Mouse (Mus musculus) liver, embryonic 13.5 days (tissue): Measurements from ENCODE around the gene Cbarp. TPM values are rescaled to one million over a fixed set of nuclear protein-coding genes. Genes with fewer than 3 reads are reported as not detected.

ENCODE experiments used
- ATAC-seq: fragments of 200-750 bp; cut with Nextera tagmentation; 2 replicates; pipeline ENCODE4 v1.8.0; 2017; ENCODE audit warnings: low read depth, mild to moderate bottlenecking, moderate number of reproducible peaks, moderate library complexity
- DNase-seq: peaks from one replicate; pipeline ENCODE4 v3.0.0; 2022
- H3K27ac ChIP-seq: fragments of 300-500 bp; sonication (generic); 2 replicates; pipeline ENCODE4 v1.5.1; 2015; ENCODE audit warnings: moderate library complexity, mild to moderate bottlenecking, inconsistent platforms
- H3K27me3 ChIP-seq: fragments of 300-500 bp; sonication (generic); 2 replicates; pipeline ENCODE4 v1.6.1; 2015; ENCODE audit warnings: mild to moderate bottlenecking, inconsistent platforms
- H3K36me3 ChIP-seq: fragments of 300-500 bp; sonication (generic); 2 replicates; pipeline ENCODE4 v1.6.1; 2015; ENCODE audit warnings: mild to moderate bottlenecking, inconsistent platforms
- H3K4me1 ChIP-seq: fragments of 300-500 bp; sonication (generic); replicated peaks from 2 replicates; pipeline ENCODE4 v1.6.1; 2015; ENCODE audit warnings: inconsistent platforms
- H3K4me2 ChIP-seq: fragments of 300-500 bp; sonication (generic); 2 replicates; pipeline ENCODE4 v1.6.1; 2015; ENCODE audit warnings: inconsistent platforms, mild to moderate bottlenecking, moderate library complexity
- H3K4me3 ChIP-seq: fragments of 300-500 bp; sonication (generic); replicated peaks from 2 replicates; pipeline ENCODE4 v1.5.1; 2015; ENCODE audit warnings: mild to moderate bottlenecking, inconsistent platforms
- H3K9ac ChIP-seq: fragments of 300-500 bp; sonication (generic); 2 replicates; pipeline ENCODE4 v1.6.1; 2015; ENCODE audit warnings: mild to moderate bottlenecking, inconsistent platforms
- H3K9me3 ChIP-seq: fragments of 300-500 bp; sonication (generic); replicated peaks from 2 replicates; pipeline ENCODE4 v1.6.1; 2016; ENCODE audit warnings: inconsistent platforms
- WGBS: fragments of 180-500 bp; shearing (Covaris S2); methylation state at CpG from one replicate; pipeline ENCODE4 v1.1.7; 2015; ENCODE audit not compliant: insufficient replicate concordance; 5-methylcytosine and 5-hydroxymethylcytosine counted together
- polyA plus RNA-seq: library from polyadenylated mRNA; unstranded; fragments of >200 nt; fragmentation: Nextera tagmentation; extraction: Ambion mirVana; gene quantifications from 2 replicates; pipeline ENCODE4 v1.2.1, GENCODE M21; 2015

Cbarp gene
- polyA plus RNA-seq, 1 experiment from 2014 or later = 0.69 TPM

- Histone ChIP-seq H3K4me2 (peak overlapping the region; percentile 89), H3K9me3 (no peaks in the 10 kb centered on the region), H3K4me3 (peak overlapping the region; percentile 92), H3K27me3 (no peaks in the 10 kb centered on the region), H3K9ac (peak overlapping the region; percentile 98), H3K36me3 (0 out of 2 replicates have a peak, but pooled peaks cover 4% of the 10 kb centered on the region), H3K4me1 (peaks cover 85% of the 10 kb centered on the region), H3K27ac (peak overlapping the region; percentile 88)
- DNase-seq = peak; percentile 86
- WGBS = under 1% methylated on average over 48 of the region's 59 CpGs
- peak; percentile 76 for ATAC-seq
Measured at GRCm38 (mm10) chr10:80102216-80102915, 38.3 kb downstream of the Cbarp start.

- H3K9me3 ChIP-seq = no peaks in the 10 kb centered on the region
- DNase-seq (no peak), ATAC-seq (no peak)
- H3K4me3 ChIP-seq = peak overlapping the region; percentile 92
- peak overlapping the region; percentile 98 for H3K9ac ChIP-seq
- peak overlapping the region; percentile 89 for H3K4me2 ChIP-seq
- H3K4me1 ChIP-seq = peaks cover 93% of the 10 kb centered on the region
- H3K27ac ChIP-seq = peak overlapping the region; percentile 88
- 0 out of 2 replicates have a peak, but pooled peaks cover 4% of the 10 kb centered on the region for H3K36me3 ChIP-seq
- no peaks in the 10 kb centered on the region for H3K27me3 ChIP-seq
- WGBS = 46% methylated on average over 11 of the region's 11 CpGs
Measured at GRCm38 (mm10) chr10:80100982-80101381, 39.7 kb downstream of the Cbarp start.

GRCm38 (mm10) chr10:80098630-80099029 lies 42.0 kb downstream of the Cbarp start:
- no peaks in the 10 kb centered on the region for H3K9me3 ChIP-seq
- DNase-seq (no peak), ATAC-seq (no peak)
- peak overlapping the region; percentile 40 for H3K4me2 ChIP-seq
- 0 out of 2 replicates have a peak, but pooled peaks cover 9% of the 10 kb centered on the region for H3K36me3 ChIP-seq
- peak overlapping the region; percentile 52 for H3K9ac ChIP-seq
- H3K27ac ChIP-seq = peak overlapping the region; percentile 88
- WGBS = 61% methylated on average over 5 of the region's 5 CpGs
- no peak overlapping the region; the same call in 1 of the 2 replicates for H3K4me3 ChIP-seq
- peaks cover 93% of the 10 kb centered on the region for H3K4me1 ChIP-seq
- H3K27me3 ChIP-seq = no peaks in the 10 kb centered on the region

- Histone ChIP-seq H3K4me1 (peaks cover 93% of the 10 kb centered on the region), H3K9ac (peak overlapping the region; percentile 50; the same call in 1 of the 2 replicates), H3K27ac (peak overlapping the region; percentile 88), H3K4me3 (no peak overlapping the region), H3K4me2 (peak overlapping the region; percentile 39), H3K36me3 (peaks cover 15% of the 10 kb centered on the region), H3K27me3 (no peaks in the 10 kb centered on the region), H3K9me3 (no peaks in the 10 kb centered on the region)
- 17% methylated on average over 7 of the region's 7 CpGs for WGBS
- ATAC-seq (peak; percentile 20; the same call in 1 of the 2 replicates), DNase-seq (no peak)
Measured at GRCm38 (mm10) chr10:80097275-80097674, 43.4 kb downstream of the Cbarp start.

GRCm38 (mm10) chr10:80095547-80095946 lies 45.1 kb downstream of the Cbarp start:
- no peak overlapping the region for H3K4me2 ChIP-seq
- no peaks in the 10 kb centered on the region for H3K27me3 ChIP-seq
- no peak overlapping the region for H3K9ac ChIP-seq
- no peak for DNase-seq
- ATAC-seq = no peak
- no peaks in the 10 kb centered on the region for H3K9me3 ChIP-seq
- no peak overlapping the region for H3K4me3 ChIP-seq
- H3K27ac ChIP-seq = peak overlapping the region; percentile 88; the same call in 1 of the 2 replicates
- H3K4me1 ChIP-seq = peaks cover 87% of the 10 kb centered on the region
- 86% methylated on average over 5 of the region's 5 CpGs for WGBS
- H3K36me3 ChIP-seq = peaks cover 20% of the 10 kb centered on the region

- no peaks in the 10 kb centered on the region for H3K9me3 ChIP-seq
- H3K4me2 ChIP-seq = no peak overlapping the region
- no peak overlapping the region; the same call in 1 of the 2 replicates for H3K27ac ChIP-seq
- H3K36me3 ChIP-seq = peaks cover 16% of the 10 kb centered on the region
- ATAC-seq (no peak), DNase-seq (no peak)
- H3K4me1 ChIP-seq = peaks cover 86% of the 10 kb centered on the region
- WGBS = 74% methylated on average over 3 of the region's 3 CpGs
- no peaks in the 10 kb centered on the region for H3K27me3 ChIP-seq
- H3K9ac ChIP-seq = 0 out of 2 replicates have a peak overlapping the region, but pooled peaks have one; percentile 15
- H3K4me3 ChIP-seq = no peak overlapping the region
Measured at GRCm38 (mm10) chr10:80094684-80095083, 46.0 kb downstream of the Cbarp start.

GRCm38 (mm10) chr10:80094085-80094484 lies 46.5 kb downstream of the Cbarp start:
- H3K36me3 ChIP-seq = peaks cover 16% of the 10 kb centered on the region
- no peak overlapping the region for H3K4me3 ChIP-seq
- H3K9me3 ChIP-seq = no peaks in the 10 kb centered on the region
- H3K27ac ChIP-seq = peak overlapping the region; percentile 29; the same call in 1 of the 2 replicates
- no peak overlapping the region for H3K9ac ChIP-seq
- H3K4me1 ChIP-seq = peaks cover 85% of the 10 kb centered on the region
- DNase-seq = no peak
- no peak overlapping the region for H3K4me2 ChIP-seq
- 84% methylated on average over 6 of the region's 6 CpGs for WGBS
- H3K27me3 ChIP-seq = no peaks in the 10 kb centered on the region
- ATAC-seq = no peak

- H3K4me2 ChIP-seq = no peak overlapping the region
- H3K36me3 ChIP-seq = peaks cover 16% of the 10 kb centered on the region
- DNase-seq = no peak
- H3K27ac ChIP-seq = peak overlapping the region; percentile 10; the same call in 1 of the 2 replicates
- peaks cover 79% of the 10 kb centered on the region for H3K4me1 ChIP-seq
- no peaks in the 10 kb centered on the region for H3K27me3 ChIP-seq
- no peak overlapping the region for H3K4me3 ChIP-seq
- no peak for ATAC-seq
- H3K9me3 ChIP-seq = no peaks in the 10 kb centered on the region
- WGBS = 73% methylated on average over 5 of the region's 5 CpGs
- no peak overlapping the region for H3K9ac ChIP-seq
Measured at GRCm38 (mm10) chr10:80092690-80093089, 47.9 kb downstream of the Cbarp start.

- H3K27me3 ChIP-seq = no peaks in the 10 kb centered on the region
- DNase-seq = no peak
- no peaks in the 10 kb centered on the region for H3K9me3 ChIP-seq
- WGBS = 92% methylated on average over 6 of the region's 6 CpGs
- peaks cover 16% of the 10 kb centered on the region for H3K36me3 ChIP-seq
- H3K27ac ChIP-seq = peak overlapping the region; percentile 23
- H3K4me3 ChIP-seq = no peak overlapping the region
- H3K9ac ChIP-seq = no peak overlapping the region
- no peak for ATAC-seq
- no peak overlapping the region for H3K4me2 ChIP-seq
- peaks cover 79% of the 10 kb centered on the region for H3K4me1 ChIP-seq
Measured at GRCm38 (mm10) chr10:80091527-80091926, 49.1 kb downstream of the Cbarp start.

- peaks cover 65% of the 10 kb centered on the region for H3K4me1 ChIP-seq
- ATAC-seq (0 out of 2 replicates have a peak, but pooled peaks have one; percentile 16), DNase-seq (no peak)
- WGBS = 57% methylated on average over 4 of the region's 4 CpGs
- no peak overlapping the region for H3K9ac ChIP-seq
- no peaks in the 10 kb centered on the region for H3K9me3 ChIP-seq
- peak overlapping the region; percentile 23; the same call in 1 of the 2 replicates for H3K27ac ChIP-seq
- no peak overlapping the region for H3K4me3 ChIP-seq
- H3K36me3 ChIP-seq = peaks cover 37% of the 10 kb centered on the region
- no peaks in the 10 kb centered on the region for H3K27me3 ChIP-seq
- no peak overlapping the region for H3K4me2 ChIP-seq
Measured at GRCm38 (mm10) chr10:80089146-80089545, 51.5 kb downstream of the Cbarp start.

- H3K4me3 ChIP-seq = no peak overlapping the region
- 62% methylated on average over 8 of the region's 8 CpGs for WGBS
- H3K36me3 ChIP-seq = peaks cover 44% of the 10 kb centered on the region
- H3K4me1 ChIP-seq = peaks cover 64% of the 10 kb centered on the region
- no peak overlapping the region for H3K4me2 ChIP-seq
- peak overlapping the region; percentile 65 for H3K27ac ChIP-seq
- no peaks in the 10 kb centered on the region for H3K9me3 ChIP-seq
- ATAC-seq (no peak), DNase-seq (no peak)
- H3K27me3 ChIP-seq = no peaks in the 10 kb centered on the region
- H3K9ac ChIP-seq = no peak overlapping the region
Measured at GRCm38 (mm10) chr10:80087483-80087882, 53.2 kb downstream of the Cbarp start.
